Mouse (Mus musculus) erythroblast, embryonic 14.5 days (primary cell): ENCODE data around the gene Rab3b.

Source experiments
- GATA1 ChIP-seq: IDR thresholded peaks from 2 replicates; pipeline ENCODE4 v1.6.1; 2012; ENCODE audit warnings: low read length, inconsistent platforms, mixed read lengths
- TAL1 ChIP-seq: IDR thresholded peaks from 3 replicates; pipeline ENCODE4 v1.6.1; 2012; ENCODE audit warnings: low read length, inconsistent platforms, mixed read lengths

- TF ChIP-seq GATA1 (no peak), TAL1 (no peak)
Observed at GRCm38 (mm10) chr4:108834971-108835311, 43.9 kb upstream of the Rab3b start.
